Mouse (Mus musculus) liver, adult 2 months (tissue): ENCODE measurements around the gene Wbp11.

Experiments
- CTCF ChIP-seq: fragments of 200-500 bp; IDR thresholded peaks from 2 replicates; pipeline ENCODE4 v1.5.1; 2011; ENCODE audit warnings: low read depth, low read length, control low read depth
- POLR2A ChIP-seq: fragments of 200-500 bp; IDR thresholded peaks from 2 replicates; pipeline ENCODE4 v1.6.1; 2011; ENCODE audit warnings: low read length, control low read depth; ENCODE audit not compliant: insufficient read depth; ENCODE audit errors: extremely low read depth

- TF ChIP-seq POLR2A (no peak), CTCF (no peak)
These were observed 24.3 kb upstream of the Wbp11 start for GRCm38 (mm10) chr6:136852348-136852747.
